Mouse (Mus musculus) ES-Bruce4 (cell line): ENCODE results near the gene Dnajc15.

Experiments
- CTCF ChIP-seq: IDR thresholded peaks from one replicate; pipeline ENCODE4 v1.8.1; 2011; ENCODE audit warnings: low read depth, low read length
- EP300 ChIP-seq: IDR thresholded peaks from 2 replicates; pipeline ENCODE4 v1.6.1; 2011; ENCODE audit warnings: low read depth, low read length; ENCODE audit not compliant: insufficient read depth
- POLR2A ChIP-seq: IDR thresholded peaks from one replicate; pipeline ENCODE4 v1.8.1; 2011; ENCODE audit warnings: low read length; ENCODE audit not compliant: insufficient read depth

DNA sequence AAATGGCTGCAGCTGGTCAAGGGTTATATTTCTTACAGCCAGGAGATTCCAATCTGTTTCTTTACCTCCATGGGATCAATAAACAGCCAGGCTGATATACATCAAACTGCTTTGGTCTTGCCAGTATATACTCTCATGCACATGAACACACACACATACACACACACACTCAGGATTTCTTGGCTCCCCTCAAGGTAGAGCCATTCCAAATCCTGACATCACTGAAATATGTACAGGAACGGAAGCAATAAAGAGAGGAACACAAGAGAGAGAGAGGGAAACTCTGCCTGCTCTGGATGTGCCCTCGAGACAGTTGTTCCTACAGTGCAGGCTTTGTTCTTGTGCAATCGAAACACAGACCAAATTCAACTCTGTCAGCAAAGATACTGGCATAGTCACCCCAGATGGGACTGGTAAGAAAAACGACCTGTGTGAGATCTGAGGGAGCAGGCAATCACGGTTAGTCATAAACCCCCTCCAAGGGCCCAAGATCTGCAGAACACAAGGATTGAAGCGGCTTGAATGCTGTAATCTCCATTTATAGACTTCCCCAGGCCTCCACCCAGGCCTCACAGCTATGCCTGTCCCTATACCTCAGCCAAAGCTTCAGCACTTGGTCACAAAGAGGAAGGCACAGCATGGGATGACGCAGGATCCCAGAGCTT, 80.5 kb downstream of the Dnajc15 start:
- TF ChIP-seq EP300 (no peak), POLR2A (no peak), CTCF (no peak)
